Comparison of ENCODE assay signal across 26 mouse cellular contexts in the genomic region with DNA sequence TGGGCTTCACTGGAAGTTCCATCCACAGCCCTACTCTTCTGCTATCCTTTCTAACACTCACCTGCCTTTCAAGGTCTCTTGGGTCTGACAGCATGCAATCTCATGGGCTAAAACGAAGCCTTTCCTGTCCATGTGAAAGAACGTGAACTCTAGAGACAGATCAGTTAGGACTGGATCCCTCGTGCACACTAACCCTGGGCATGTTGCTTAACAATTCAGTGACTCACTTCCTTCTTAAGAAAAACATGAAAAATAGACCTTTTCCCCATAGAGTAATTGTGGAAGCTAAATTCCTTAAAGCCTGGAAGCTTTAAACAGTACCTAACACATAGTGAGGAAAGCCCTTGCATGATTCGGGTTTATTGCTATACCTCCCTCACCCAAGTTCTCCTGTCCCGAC. TPM values are rescaled to one million over a fixed set of nuclear protein-coding genes. Genes with fewer than 3 reads are reported as not detected.
"Had no signal": no experiment of that assay in that cellular context is flagged by ENCODE, and none has a peak within 500 bp of the region (broad histone marks: within the 10 kb centered on the region; RNA-seq: fewer than 3 reads in every experiment).

No protein-coding gene starts in this region.

- ATAC-seq: liver, postnatal 0 days; lung, postnatal 0 days; midbrain, embryonic 13.5 days; midbrain, embryonic 16.5 days had no signal

- H3K4me3 ChIP-seq: liver, embryonic 15.5 days; lung, embryonic 15.5 days; midbrain, embryonic 10.5 days; midbrain, embryonic 13.5 days; myocyte; neural tube, embryonic 13.5 days; neural tube, embryonic 15.5 days; stomach, embryonic 15.5 days had no signal

- DNase-seq: liver, postnatal 0 days; lung, adult 2 months; lung, postnatal 14 days; lung, postnatal 36 days; right cerebral cortex, adult 18-20 months; right cerebral cortex, postnatal 25 days; thymus, adult 18-20 months; thymus, postnatal 14 days; thymus, postnatal 36 days had no signal

- H3K27ac ChIP-seq: liver, embryonic 15.5 days; lung, embryonic 15.5 days; macrophage; midbrain, embryonic 10.5 days; midbrain, embryonic 13.5 days; neural tube, embryonic 13.5 days; neural tube, embryonic 15.5 days; stomach, embryonic 15.5 days; stomach, postnatal 0 days had no signal

- H3K36me3 ChIP-seq: liver, embryonic 15.5 days; lung, embryonic 15.5 days; midbrain, embryonic 10.5 days; midbrain, embryonic 13.5 days; neural tube, embryonic 13.5 days; neural tube, embryonic 15.5 days; stomach, embryonic 15.5 days had no signal

- H3K9me3 ChIP-seq: liver, embryonic 15.5 days; lung, embryonic 15.5 days; midbrain, embryonic 10.5 days; midbrain, embryonic 13.5 days; neural tube, embryonic 13.5 days; neural tube, embryonic 15.5 days; stomach, embryonic 15.5 days had no signal

- H3K4me1 ChIP-seq: liver, embryonic 15.5 days; stomach, embryonic 15.5 days had no signal

- H3K9ac ChIP-seq: liver, embryonic 15.5 days; liver, postnatal 0 days; lung, embryonic 15.5 days; midbrain, embryonic 13.5 days; neural tube, embryonic 13.5 days; neural tube, embryonic 15.5 days; stomach, embryonic 15.5 days had no signal

- H3K4me2 ChIP-seq: liver, embryonic 15.5 days; lung, embryonic 15.5 days; midbrain, embryonic 13.5 days; neural tube, embryonic 13.5 days; neural tube, embryonic 15.5 days; stomach, embryonic 15.5 days had no signal

RNA-seq across cellular contexts. Expression of a gene that starts 8.2 kb away (rescaled TPM):
- total RNA-seq: megakaryocyte, adult 5-6 weeks; megakaryocyte-erythroid progenitor cell, adult 5-6 weeks had no signal
- polyA plus RNA-seq: liver, postnatal 0 days; macrophage; myocyte; spleen, adult 2 months; testis, adult 2 months; thymus, postnatal 0 days had no signal
